Mouse (Mus musculus): Measurements from ENCODE around the gene Tcte1. TPM values are rescaled to one million over a fixed set of nuclear protein-coding genes. Genes with fewer than 3 reads are reported as not detected.
A peak's percentile ranks its signal among the peaks of the same experiment; 100 is the strongest.

The Tcte1 gene
- polyA plus RNA-seq, 1 experiment from 2014 or later: 5.0 TPM

GRCm38 (mm10) chr17:45548541-45549512 is 25.6 kb downstream of the Tcte1 start:
- H3K27ac ChIP-seq (ENCODE audit: low read length): peak overlapping the region; percentile 95
- H3K36me3 ChIP-seq (ENCODE audit: control insufficient read depth, insufficient read depth, low read length): peaks cover 20% of the 10 kb centered on the region
- ATAC-seq: peak; percentile 77
- H3K27me3 ChIP-seq (ENCODE audit: control insufficient read depth, insufficient read depth, low read depth, low read length): peaks cover 8% of the 10 kb centered on the region
- peak overlapping the region; percentile 90 for H3K4me3 ChIP-seq (ENCODE audit: low read depth, low read length)
- no peaks in the 10 kb centered on the region for H3K9me3 ChIP-seq (replicated peaks; ENCODE audit: control insufficient read depth, low read length, poor library complexity, severe bottlenecking)
- peak overlapping the region; percentile 64 for H3K4me2 ChIP-seq (ENCODE audit: low read length)
- H3K4me1 ChIP-seq (ENCODE audit: control insufficient read depth, insufficient read depth, low read length): peaks cover 35% of the 10 kb centered on the region
- peak overlapping the region; percentile 100 for H3K9ac ChIP-seq (ENCODE audit: low read depth, low read length)
- WGBS: 2% methylated on average over 51 of the region's 68 CpGs

GRCm38 (mm10) chr17:45549617-45550181 is 26.5 kb downstream of the Tcte1 start, which contains the start of gene Tmem151b:
TSS of gene Tmem151b (minus strand) at chr17:45549677.
- Histone ChIP-seq H3K4me3 (ENCODE audit: low read depth, low read length) (peak within 1 kb of the TSS; percentile 90), H3K9me3 (replicated peaks; ENCODE audit: control insufficient read depth, low read length, poor library complexity, severe bottlenecking) (no peaks in the 10 kb centered on the region), H3K27ac (ENCODE audit: low read length) (peak within 1 kb of the TSS; percentile 95), H3K27me3 (ENCODE audit: control insufficient read depth, insufficient read depth, low read depth, low read length) (peaks cover 8% of the 10 kb centered on the region), H3K4me1 (ENCODE audit: control insufficient read depth, insufficient read depth, low read length) (peaks cover 33% of the 10 kb centered on the region), H3K36me3 (ENCODE audit: control insufficient read depth, insufficient read depth, low read length) (peaks cover 14% of the 10 kb centered on the region), H3K9ac (ENCODE audit: low read depth, low read length) (peak within 1 kb of the TSS; percentile 100), H3K4me2 (ENCODE audit: low read length) (peak within 1 kb of the TSS; percentile 64)
- peak; percentile 57 for ATAC-seq
- WGBS: under 1% methylated on average over 14 of the region's 29 CpGs

- Histone ChIP-seq H3K27ac (ENCODE audit: low read length) (peak overlapping the region; percentile 95; the same call in 1 of the 2 replicates), H3K9ac (ENCODE audit: low read depth, low read length) (peak overlapping the region; percentile 100; the same call in 1 of the 2 replicates)
These were observed 27.0 kb downstream of the Tcte1 start for GRCm38 (mm10) chr17:45550253-45550652.

GRCm38 (mm10) chr17:45551249-45551796 is 28.1 kb downstream of the Tcte1 start:
- ATAC-seq: no peak
- Histone ChIP-seq H3K4me3 (ENCODE audit: low read depth, low read length) (no peak overlapping the region), H3K9ac (ENCODE audit: low read depth, low read length) (no peak overlapping the region), H3K27me3 (ENCODE audit: control insufficient read depth, insufficient read depth, low read depth, low read length) (peaks cover 8% of the 10 kb centered on the region), H3K36me3 (ENCODE audit: control insufficient read depth, insufficient read depth, low read length) (peaks cover 6% of the 10 kb centered on the region), H3K9me3 (replicated peaks; ENCODE audit: control insufficient read depth, low read length, poor library complexity, severe bottlenecking) (no peaks in the 10 kb centered on the region), H3K4me2 (ENCODE audit: low read length) (no peak overlapping the region), H3K4me1 (ENCODE audit: control insufficient read depth, insufficient read depth, low read length) (peaks cover 32% of the 10 kb centered on the region), H3K27ac (ENCODE audit: low read length) (no peak overlapping the region)
- WGBS: 50% methylated on average over 7 of the region's 7 CpGs

More at GRCm38 (mm10) chr17:45550253-45550652, 27.0 kb downstream of the Tcte1 start:
- Histone ChIP-seq H3K36me3 (ENCODE audit: control insufficient read depth, insufficient read depth, low read length) (peaks cover 9% of the 10 kb centered on the region), H3K4me2 (ENCODE audit: low read length) (peak overlapping the region; percentile 64), H3K4me3 (ENCODE audit: low read depth, low read length) (peak overlapping the region; percentile 90; the same call in 1 of the 2 replicates), H3K4me1 (ENCODE audit: control insufficient read depth, insufficient read depth, low read length) (peaks cover 33% of the 10 kb centered on the region), H3K27me3 (ENCODE audit: control insufficient read depth, insufficient read depth, low read depth, low read length) (peaks cover 8% of the 10 kb centered on the region), H3K9me3 (replicated peaks; ENCODE audit: control insufficient read depth, low read length, poor library complexity, severe bottlenecking) (no peaks in the 10 kb centered on the region)
- WGBS: 29% methylated on average over 5 of the region's 5 CpGs
- ATAC-seq: no peak

- Histone ChIP-seq H3K9me3 (replicated peaks; ENCODE audit: control insufficient read depth, low read length, poor library complexity, severe bottlenecking) (no peaks in the 10 kb centered on the region), H3K27ac (ENCODE audit: low read length) (no peak overlapping the region), H3K36me3 (ENCODE audit: control insufficient read depth, insufficient read depth, low read length) (peaks cover 2% of the 10 kb centered on the region), H3K4me2 (ENCODE audit: low read length) (no peak overlapping the region; the same call in 1 of the 2 replicates), H3K9ac (ENCODE audit: low read depth, low read length) (no peak overlapping the region), H3K27me3 (ENCODE audit: control insufficient read depth, insufficient read depth, low read depth, low read length) (peaks cover 2% of the 10 kb centered on the region), H3K4me1 (ENCODE audit: control insufficient read depth, insufficient read depth, low read length) (peaks cover 35% of the 10 kb centered on the region), H3K4me3 (ENCODE audit: low read depth, low read length) (no peak overlapping the region)
- ATAC-seq: no peak
- 2% methylated on average over 8 of the region's 8 CpGs for WGBS
These were observed 28.7 kb downstream of the Tcte1 start for GRCm38 (mm10) chr17:45551816-45552451.

- Histone ChIP-seq H3K9me3 (replicated peaks; ENCODE audit: control insufficient read depth, low read length, poor library complexity, severe bottlenecking) (no peaks in the 10 kb centered on the region), H3K4me3 (ENCODE audit: low read depth, low read length) (no peak overlapping the region), H3K27ac (ENCODE audit: low read length) (no peak overlapping the region), H3K36me3 (ENCODE audit: control insufficient read depth, insufficient read depth, low read length) (no peaks in the 10 kb centered on the region), H3K27me3 (ENCODE audit: control insufficient read depth, insufficient read depth, low read depth, low read length) (no peaks in the 10 kb centered on the region; the same call in 1 of the 2 replicates), H3K4me2 (ENCODE audit: low read length) (no peak overlapping the region), H3K9ac (ENCODE audit: low read depth, low read length) (no peak overlapping the region), H3K4me1 (ENCODE audit: control insufficient read depth, insufficient read depth, low read length) (peaks cover 24% of the 10 kb centered on the region)
- 86% methylated on average over 3 of the region's 3 CpGs for WGBS
- no peak for ATAC-seq
These were observed 29.8 kb downstream of the Tcte1 start for GRCm38 (mm10) chr17:45553065-45553464.

- no peak overlapping the region for H3K4me3 ChIP-seq (ENCODE audit: low read depth, low read length)
- peaks cover 20% of the 10 kb centered on the region for H3K4me1 ChIP-seq (ENCODE audit: control insufficient read depth, insufficient read depth, low read length)
These were observed 31.2 kb downstream of the Tcte1 start for GRCm38 (mm10) chr17:45554420-45554819.

GRCm38 (mm10) chr17:45555452-45556106 is 32.3 kb downstream of the Tcte1 start, which contains the start of gene Nfkbie:
TSS of gene Nfkbie (plus strand) at chr17:45555703.
- WGBS: 0% methylated on average over 45 of the region's 45 CpGs
- peak within 1 kb of the TSS; percentile 99 for H3K4me2 ChIP-seq (ENCODE audit: low read length)
- peak within 1 kb of the TSS; percentile 64 for H3K9ac ChIP-seq (ENCODE audit: low read depth, low read length)
- no peaks in the 10 kb centered on the region; the same call in 1 of the 2 replicates for H3K27me3 ChIP-seq (ENCODE audit: control insufficient read depth, insufficient read depth, low read depth, low read length)
- H3K36me3 ChIP-seq (ENCODE audit: control insufficient read depth, insufficient read depth, low read length): no peaks in the 10 kb centered on the region
- H3K9me3 ChIP-seq (replicated peaks; ENCODE audit: control insufficient read depth, low read length, poor library complexity, severe bottlenecking): no peaks in the 10 kb centered on the region
- 0 out of 2 replicates have a peak within 1 kb of the TSS, but pooled peaks have one; percentile 11 for H3K27ac ChIP-seq (ENCODE audit: low read length)
- peak; percentile 57 for ATAC-seq
- peak within 1 kb of the TSS; percentile 66 for H3K4me3 ChIP-seq (ENCODE audit: low read depth, low read length)
- peaks cover 14% of the 10 kb centered on the region for H3K4me1 ChIP-seq (ENCODE audit: control insufficient read depth, insufficient read depth, low read length)

More at GRCm38 (mm10) chr17:45554420-45554819, 31.2 kb downstream of the Tcte1 start:
- Histone ChIP-seq H3K27me3 (ENCODE audit: control insufficient read depth, insufficient read depth, low read depth, low read length) (no peaks in the 10 kb centered on the region; the same call in 1 of the 2 replicates), H3K4me2 (ENCODE audit: low read length) (no peak overlapping the region), H3K9me3 (replicated peaks; ENCODE audit: control insufficient read depth, low read length, poor library complexity, severe bottlenecking) (no peaks in the 10 kb centered on the region), H3K27ac (ENCODE audit: low read length) (no peak overlapping the region), H3K36me3 (ENCODE audit: control insufficient read depth, insufficient read depth, low read length) (no peaks in the 10 kb centered on the region), H3K9ac (ENCODE audit: low read depth, low read length) (0 out of 2 replicates have a peak overlapping the region, but pooled peaks have one; percentile 10)
- ATAC-seq: no peak
- 33% methylated on average over 1 of the region's 1 CpGs for WGBS
